Mouse (Mus musculus): ENCODE data around the gene Snx6.

GRCm38 (mm10) chr12:54803531-54803930 is 8.0 kb upstream of the Snx6 start:
- TF ChIP-seq MAFK (IDR thresholded peaks at IDR 0.05; ENCODE audit: insufficient replicate concordance, low read length) (no peak), TCF12 (IDR thresholded peaks at IDR 0.05; ENCODE audit: low read depth, low read length) (no peak), POLR2A (IDR thresholded peaks at IDR 0.05; ENCODE audit: low read depth, low read length) (no peak), POLR2AphosphoS2 (IDR thresholded peaks at IDR 0.05; ENCODE audit: low read depth, low read length) (no peak), EP300 (IDR thresholded peaks at IDR 0.05; ENCODE audit: low read length) (no peak)
